In the genomic region with DNA sequence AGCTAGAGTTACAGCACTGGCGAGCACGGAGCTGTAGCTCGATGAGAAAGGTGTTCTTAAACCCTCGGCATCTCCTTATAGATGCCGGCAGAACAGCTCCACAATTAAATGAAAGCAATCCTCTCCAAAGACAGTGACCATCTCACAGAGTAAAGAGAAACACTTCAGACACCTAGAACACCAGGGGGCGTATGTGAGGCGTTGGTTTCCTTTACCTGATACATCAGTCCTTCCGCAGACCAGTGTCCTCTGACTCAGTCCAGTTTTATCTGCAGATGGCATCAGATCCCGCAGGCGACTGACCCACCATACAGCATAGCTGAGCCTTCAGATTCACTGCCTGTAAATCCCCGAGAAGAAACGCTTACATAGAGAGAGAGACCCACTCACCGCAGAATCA, we compare ENCODE assay signal across 7 mouse cellular contexts. TPM values are rescaled to one million over a fixed set of nuclear protein-coding genes. Genes with fewer than 3 reads are reported as not detected.
DNase-seq lines count a peak whose midpoint lies in the region; ATAC-seq and TF ChIP-seq lines count a peak whose summit lies in the region.

No protein-coding gene starts in this region.

- peak; percentile 56 for TF ChIP-seq CTCF in E14TG2a.4 (conservative IDR thresholded peaks at IDR 0.05; ENCODE audit: low read length)
- TF ChIP-seq CTCF in left cerebral cortex, adult 2 months (IDR thresholded peaks at IDR 0.05): peak; percentile 77
- TF ChIP-seq CTCF in small intestine, adult 2 months (IDR thresholded peaks at IDR 0.05; ENCODE audit: extremely low read depth, insufficient read length, insufficient replicate concordance, low read depth, low read length): peak; percentile 55; the same call in 1 of the 2 replicates

- WGBS in hindbrain, embryonic 11.5 days: 22% methylated on average over 13 of the region's 13 CpGs
- WGBS in midbrain, embryonic 10.5 days: 21% methylated on average over 13 of the region's 13 CpGs
- 9% methylated on average over 13 of the region's 13 CpGs for WGBS in small intestine, adult 2 months

- no peak overlapping the region for H3K4me2 ChIP-seq in hindbrain, embryonic 11.5 days (replicated peaks; ENCODE audit: low read depth, low read length)

- no peak overlapping the region for H3K9ac ChIP-seq in hindbrain, embryonic 11.5 days (ENCODE audit: low read depth, low read length)

- H3K36me3 ChIP-seq in E14TG2a.4 (ENCODE audit: insufficient read depth, low read length): no peaks in the 10 kb centered on the region
- no peaks in the 10 kb centered on the region for H3K36me3 ChIP-seq in hindbrain, embryonic 11.5 days (ENCODE audit: control insufficient read depth, insufficient read depth, low read length)
- H3K36me3 ChIP-seq in midbrain, embryonic 10.5 days: no peaks in the 10 kb centered on the region
- H3K36me3 ChIP-seq in small intestine, adult 2 months (ENCODE audit: control insufficient read depth, insufficient read depth, low read length): no peaks in the 10 kb centered on the region

- peaks cover 43% of the 10 kb centered on the region for H3K4me1 ChIP-seq in E14TG2a.4 (replicated peaks; ENCODE audit: low read depth, low read length)
- no peaks in the 10 kb centered on the region for H3K4me1 ChIP-seq in hindbrain, embryonic 11.5 days (replicated peaks; ENCODE audit: control insufficient read depth, insufficient read depth, low read length)
- peaks cover 24% of the 10 kb centered on the region for H3K4me1 ChIP-seq in midbrain, embryonic 10.5 days
- no peaks in the 10 kb centered on the region for H3K4me1 ChIP-seq in small intestine, adult 2 months (ENCODE audit: control insufficient read depth, insufficient read depth, insufficient read length, low read length)

- H3K9me3 ChIP-seq in E14TG2a.4 (ENCODE audit: low read length): no peaks in the 10 kb centered on the region
- no peaks in the 10 kb centered on the region for H3K9me3 ChIP-seq in hindbrain, embryonic 11.5 days (ENCODE audit: control insufficient read depth, low read length)
- no peaks in the 10 kb centered on the region for H3K9me3 ChIP-seq in midbrain, embryonic 10.5 days (replicated peaks)

- intact Hi-C loops in left cerebral cortex, adult 2 months (cut with DNase I): loop anchor here (1.0 to 2.0 kb wide), 2 partner anchors 53 to 121 kb away; a partner anchor contains a TSS

- no peak overlapping the region for H3K4me3 ChIP-seq in E14TG2a.4 (replicated peaks; ENCODE audit: low read length)
- no peak overlapping the region for H3K4me3 ChIP-seq in hindbrain, embryonic 11.5 days (ENCODE audit: low read depth, low read length)
- H3K4me3 ChIP-seq in left cerebral cortex, adult 2 months: no peak overlapping the region
- H3K4me3 ChIP-seq in midbrain, embryonic 10.5 days: no peak overlapping the region
- H3K4me3 ChIP-seq in small intestine, adult 2 months (ENCODE audit: low read depth, low read length): no peak overlapping the region

- DNase-seq in adipocyte (ENCODE audit: low spot score): peak; percentile 72
- DNase-seq in embryo, embryonic 10 days (ENCODE audit: low spot score): peak; percentile 83
- DNase-seq in hindbrain, embryonic 11.5 days (ENCODE audit: low spot score): peak; percentile 85
- DNase-seq in left cerebral cortex, adult 2 months (ENCODE audit: extremely low spot score in 1 of 2, low spot score in 2 of 2): peak; percentile 62 to 73
- DNase-seq in midbrain, embryonic 10.5 days (ENCODE audit: low spot score): peak; percentile 71

- H3K27me3 ChIP-seq in E14TG2a.4 (ENCODE audit: insufficient read depth, low read length): peaks cover 7% of the 10 kb centered on the region; the same call in 1 of the 2 replicates
- no peaks in the 10 kb centered on the region; the same call in 1 of the 2 replicates for H3K27me3 ChIP-seq in hindbrain, embryonic 11.5 days (ENCODE audit: control insufficient read depth, insufficient read depth, low read length)
- H3K27me3 ChIP-seq in midbrain, embryonic 10.5 days (ENCODE audit: low read depth, poor library complexity, severe bottlenecking): peaks cover 28% of the 10 kb centered on the region
- H3K27me3 ChIP-seq in small intestine, adult 2 months (ENCODE audit: control insufficient read depth, insufficient read depth, low read length): no peaks in the 10 kb centered on the region

- TF ChIP-seq POLR2A in small intestine, adult 2 months (IDR thresholded peaks at IDR 0.05; ENCODE audit: low read depth, low read length): no peak

- H3K27ac ChIP-seq in hindbrain, embryonic 11.5 days (ENCODE audit: low read depth, low read length): no peak overlapping the region
- no peak overlapping the region for H3K27ac ChIP-seq in left cerebral cortex, adult 2 months
- H3K27ac ChIP-seq in midbrain, embryonic 10.5 days (replicated peaks): no peak overlapping the region
- H3K27ac ChIP-seq in small intestine, adult 2 months (ENCODE audit: insufficient read depth, low read depth, low read length): no peak overlapping the region

- no peak for ATAC-seq in hindbrain, embryonic 11.5 days (ENCODE audit: low FRiP score)

RNA-seq across cellular contexts. Expression of a gene that starts 32.7 kb away (rescaled TPM):
- polyA plus RNA-seq in hindbrain, embryonic 11.5 days (2014; fragmentation: Nextera tagmentation; extraction: Ambion mirVana): 0.07 TPM in 1 of 2 replicates, not detected in the other
- total RNA-seq in left cerebral cortex, adult 2 months (2021): 1 to 10 TPM; 1.0 to 1.3 TPM
- polyA plus RNA-seq in midbrain, embryonic 10.5 days (2016; fragmentation: Nextera tagmentation; extraction: Ambion mirVana): 0.06 and 0.20 TPM in 2 replicates
- polyA plus RNA-seq in small intestine, adult 2 months (2012; rRNA removed): not detected in 2 replicates

RNA-seq across cellular contexts. Expression of a gene that starts 54.0 kb away (rescaled TPM):
- 17.2 and 17.9 TPM in 2 replicates for polyA plus RNA-seq in hindbrain, embryonic 11.5 days (2014; fragmentation: Nextera tagmentation; extraction: Ambion mirVana)
- total RNA-seq in left cerebral cortex, adult 2 months (2021): 10 to 100 TPM; 19.2 to 27.1 TPM
- polyA plus RNA-seq in midbrain, embryonic 10.5 days (2016; fragmentation: Nextera tagmentation; extraction: Ambion mirVana): 39.9 TPM in 2 replicates
- polyA plus RNA-seq in small intestine, adult 2 months (2012; rRNA removed): 2.6 and 5.3 TPM in 2 replicates

RNA-seq across cellular contexts. Expression of a gene that starts 54.2 kb away (rescaled TPM):
- 209 and 215 TPM in 2 replicates for polyA plus RNA-seq in hindbrain, embryonic 11.5 days (2014; fragmentation: Nextera tagmentation; extraction: Ambion mirVana)
- total RNA-seq in left cerebral cortex, adult 2 months (2021): 10 to 100 TPM; 58.8 to 60.1 TPM
- 174 and 188 TPM in 2 replicates for polyA plus RNA-seq in midbrain, embryonic 10.5 days (2016; fragmentation: Nextera tagmentation; extraction: Ambion mirVana)
- polyA plus RNA-seq in small intestine, adult 2 months (2012; rRNA removed): 22.9 and 31.7 TPM in 2 replicates

RNA-seq across cellular contexts. Expression of a gene that starts 56.5 kb away (rescaled TPM):
- polyA plus RNA-seq in hindbrain, embryonic 11.5 days (2014; fragmentation: Nextera tagmentation; extraction: Ambion mirVana): 1.4 and 3.0 TPM in 2 replicates
- total RNA-seq in left cerebral cortex, adult 2 months (2021): 10 to 100 TPM; 95.5 to 95.8 TPM
- 1.4 and 2.3 TPM in 2 replicates for polyA plus RNA-seq in midbrain, embryonic 10.5 days (2016; fragmentation: Nextera tagmentation; extraction: Ambion mirVana)
- polyA plus RNA-seq in small intestine, adult 2 months (2012; rRNA removed): 0.43 and 0.65 TPM in 2 replicates
